Mouse (Mus musculus) liver, embryonic 15.5 days (tissue): ENCODE measurements around the gene Tssc4. TPM values are rescaled to one million over a fixed set of nuclear protein-coding genes. Genes with fewer than 3 reads are reported as not detected.
A peak's percentile ranks its signal among the peaks of the same experiment; 100 is the strongest.

Experiments used
- ATAC-seq: fragments of 200-750 bp; cut with Nextera tagmentation; 2 replicates; pipeline ENCODE4 v1.8.0; 2017; ENCODE audit warnings: moderate number of reproducible peaks, mild to moderate bottlenecking, moderate library complexity; ENCODE audit not compliant: insufficient read depth
- H3K27ac ChIP-seq: fragments of 300-500 bp; sonication (generic); replicated peaks from 2 replicates; pipeline ENCODE4 v1.5.1; 2015; ENCODE audit warnings: mild to moderate bottlenecking, inconsistent platforms
- H3K27me3 ChIP-seq: fragments of 300-500 bp; sonication (generic); 2 replicates; pipeline ENCODE4 v1.6.1; 2015; ENCODE audit warnings: mild to moderate bottlenecking, inconsistent platforms
- H3K36me3 ChIP-seq: fragments of 300-500 bp; sonication (generic); replicated peaks from 2 replicates; pipeline ENCODE4 v1.6.1; 2015; ENCODE audit warnings: moderate library complexity, mild to moderate bottlenecking, inconsistent platforms
- H3K4me1 ChIP-seq: fragments of 300-500 bp; sonication (generic); replicated peaks from 2 replicates; pipeline ENCODE4 v1.6.1; 2015; ENCODE audit warnings: inconsistent platforms
- H3K4me2 ChIP-seq: fragments of 300-500 bp; sonication (generic); 2 replicates; pipeline ENCODE4 v1.6.1; 2015; ENCODE audit warnings: moderate library complexity, mild to moderate bottlenecking, inconsistent platforms
- H3K4me3 ChIP-seq: fragments of 300-500 bp; sonication (generic); replicated peaks from 2 replicates; pipeline ENCODE4 v1.5.1; 2015; ENCODE audit warnings: mild to moderate bottlenecking, inconsistent platforms
- H3K9ac ChIP-seq: fragments of 300-500 bp; sonication (generic); 2 replicates; pipeline ENCODE4 v1.6.1; 2015; ENCODE audit warnings: moderate library complexity, mild to moderate bottlenecking, inconsistent platforms
- H3K9me3 ChIP-seq: fragments of 300-500 bp; sonication (generic); replicated peaks from 2 replicates; pipeline ENCODE4 v1.6.1; 2016; ENCODE audit warnings: inconsistent platforms
- WGBS: fragments of 180-500 bp; shearing (Covaris S2); methylation state at CpG from one replicate; pipeline ENCODE4 v1.1.7; 2015; ENCODE audit warnings: mixed read lengths; ENCODE audit not compliant: insufficient replicate concordance; 5-methylcytosine and 5-hydroxymethylcytosine counted together
- polyA plus RNA-seq: library from polyadenylated mRNA; unstranded; fragments of >200 nt; fragmentation: Nextera tagmentation; extraction: Ambion mirVana; gene quantifications from 2 replicates; pipeline ENCODE4 v1.2.1, GENCODE M21; 2015

Tssc4 gene
- polyA plus RNA-seq, 1 experiment from 2014 or later = 38.5 TPM

DNA sequence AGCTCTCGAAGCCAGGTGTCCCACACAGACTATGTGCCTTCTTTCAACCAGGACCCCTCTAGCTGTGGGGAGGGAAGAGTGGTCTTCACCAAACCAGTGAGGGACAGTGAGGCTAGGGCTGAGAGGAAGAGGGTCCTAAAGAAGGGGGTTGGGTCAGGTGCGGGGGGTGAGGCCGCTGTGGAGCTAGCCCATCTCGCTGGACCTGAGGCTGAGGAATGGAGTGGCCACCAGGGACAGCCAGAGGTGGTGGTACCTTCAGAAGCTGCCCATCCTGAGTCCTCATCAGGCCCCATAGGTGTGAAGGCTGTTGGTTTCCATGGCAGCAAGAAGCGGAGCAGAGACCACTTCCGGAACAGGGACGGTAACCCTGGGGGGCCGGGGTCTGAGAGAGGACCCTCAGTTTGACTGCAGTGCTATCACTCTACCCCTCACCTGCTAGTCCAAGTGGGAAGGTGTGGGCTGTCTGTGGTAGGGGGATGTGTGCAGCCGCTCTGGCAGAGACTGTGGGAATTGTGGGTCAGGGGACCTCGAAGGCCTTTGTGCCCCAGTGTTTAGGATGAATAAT is 1.5 kb downstream of the Tssc4 start:
- H3K4me3 ChIP-seq = peak overlapping the region; percentile 76
- H3K9ac ChIP-seq = peak overlapping the region; percentile 76

DNA sequence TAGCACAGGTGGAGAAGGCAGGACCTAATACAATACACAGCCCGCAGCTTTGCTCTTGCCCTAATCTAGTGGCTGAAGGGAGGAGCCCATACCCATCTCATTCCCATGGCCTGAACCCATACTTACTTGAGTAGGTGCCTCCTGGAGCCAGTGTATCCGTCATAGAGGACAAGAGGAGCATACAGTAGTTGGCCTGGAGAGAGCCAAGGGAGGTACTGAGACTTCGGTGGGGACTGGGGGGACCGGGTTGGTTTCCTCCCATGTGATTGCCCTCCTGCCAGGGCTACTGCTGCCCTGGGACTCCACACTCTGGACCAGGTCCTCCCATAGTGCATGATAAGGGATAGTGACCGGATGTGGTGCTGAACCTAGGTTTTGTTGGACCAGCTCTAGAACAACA is 3.6 kb downstream of the Tssc4 start:
- Histone ChIP-seq H3K4me1 (peaks cover 29% of the 10 kb centered on the region), H3K9ac (no peak overlapping the region), H3K4me3 (no peak overlapping the region), H3K36me3 (peaks cover 19% of the 10 kb centered on the region; the same call in 1 of the 2 replicates), H3K27me3 (no peaks in the 10 kb centered on the region), H3K27ac (no peak overlapping the region), H3K4me2 (no peak overlapping the region), H3K9me3 (no peaks in the 10 kb centered on the region)
- no peak for ATAC-seq
- WGBS = 72% methylated on average over 5 of the region's 5 CpGs

More for the DNA sequence above, 1.5 kb downstream of the Tssc4 start:
- WGBS = 88% methylated on average over 10 of the region's 10 CpGs
- peaks cover 39% of the 10 kb centered on the region for H3K36me3 ChIP-seq
- no peak for ATAC-seq
- no peaks in the 10 kb centered on the region for H3K27me3 ChIP-seq
- peaks cover 29% of the 10 kb centered on the region for H3K4me1 ChIP-seq
- H3K4me2 ChIP-seq = peak overlapping the region; percentile 89
- no peaks in the 10 kb centered on the region for H3K9me3 ChIP-seq
- no peak overlapping the region for H3K27ac ChIP-seq

DNA sequence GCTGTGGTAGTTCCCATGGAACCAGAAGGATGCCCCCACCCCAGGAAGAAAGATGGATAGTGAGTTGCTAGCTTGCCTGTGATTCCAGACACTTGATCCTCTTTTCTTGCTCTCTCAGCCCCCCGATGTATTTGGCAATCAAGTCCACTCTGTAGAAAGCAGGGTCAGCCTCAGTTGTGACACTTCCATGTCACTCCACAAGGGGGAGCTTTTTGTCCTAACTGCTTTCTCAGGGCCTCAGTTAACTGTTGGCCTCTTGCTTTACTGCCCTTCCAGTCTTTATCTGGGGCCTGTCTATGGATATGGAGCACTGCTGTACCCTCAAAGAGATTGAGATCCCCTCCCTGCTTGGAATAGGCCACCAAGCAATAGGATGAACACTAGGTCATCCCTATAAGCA is 4.0 kb downstream of the Tssc4 start:
- peaks cover 14% of the 10 kb centered on the region; the same call in 1 of the 2 replicates for H3K36me3 ChIP-seq
- no peak overlapping the region for H3K4me3 ChIP-seq
- no peaks in the 10 kb centered on the region for H3K27me3 ChIP-seq
- H3K9me3 ChIP-seq = no peaks in the 10 kb centered on the region
- no peak overlapping the region for H3K27ac ChIP-seq
- peaks cover 26% of the 10 kb centered on the region for H3K4me1 ChIP-seq
- H3K9ac ChIP-seq = no peak overlapping the region
- no peak for ATAC-seq
- no peak overlapping the region for H3K4me2 ChIP-seq
- 29% methylated on average over 1 of the region's 1 CpGs for WGBS

DNA sequence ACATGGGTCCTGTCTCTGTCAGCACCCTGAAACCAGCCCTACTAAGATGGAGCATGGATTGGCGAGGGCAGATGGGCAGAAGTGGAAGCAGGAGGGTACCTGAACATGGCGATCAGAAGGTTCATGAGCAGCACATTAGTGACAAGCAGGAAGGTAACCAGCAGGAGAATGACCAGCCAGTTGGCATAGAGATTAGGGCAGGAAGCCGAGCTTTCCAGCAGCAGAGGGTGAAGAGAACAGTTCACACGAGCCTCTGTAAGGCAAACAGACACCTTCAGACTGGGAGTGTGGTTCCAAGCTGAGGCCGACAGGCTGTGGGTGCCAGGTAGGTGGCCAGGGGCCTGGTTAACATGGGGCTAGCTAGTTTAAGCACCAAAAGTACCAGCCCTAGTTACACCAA is 6.3 kb downstream of the Tssc4 start:
- Histone ChIP-seq H3K36me3 (peaks cover 9% of the 10 kb centered on the region; the same call in 1 of the 2 replicates), H3K27ac (no peak overlapping the region), H3K4me2 (no peak overlapping the region), H3K4me3 (no peak overlapping the region), H3K9me3 (no peaks in the 10 kb centered on the region), H3K4me1 (peaks cover 9% of the 10 kb centered on the region), H3K9ac (no peak overlapping the region), H3K27me3 (no peaks in the 10 kb centered on the region)
- WGBS = 57% methylated on average over 5 of the region's 5 CpGs
- no peak for ATAC-seq

DNA sequence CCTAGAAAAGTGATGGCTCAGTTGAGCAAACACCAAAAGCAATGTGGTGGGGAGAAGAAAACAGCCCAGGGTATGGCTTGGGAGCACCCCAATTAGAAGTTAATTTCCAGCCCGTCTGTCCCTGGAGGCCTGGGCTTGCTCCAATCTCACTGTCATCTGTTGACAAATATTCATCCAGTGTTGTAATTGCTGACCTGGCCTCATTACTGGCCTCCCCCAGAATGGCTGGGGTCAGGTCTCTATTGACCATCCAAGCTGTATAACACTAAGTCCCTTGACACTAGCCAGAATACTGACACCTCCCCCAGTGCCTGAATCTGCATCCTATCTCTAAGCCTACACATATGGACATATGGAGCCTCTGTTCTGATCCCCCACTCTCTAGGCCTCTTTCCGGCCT is 8.3 kb downstream of the Tssc4 start:
- H3K36me3 ChIP-seq = no peaks in the 10 kb centered on the region
- no peaks in the 10 kb centered on the region for H3K9me3 ChIP-seq
- H3K4me1 ChIP-seq = no peaks in the 10 kb centered on the region; the same call in 1 of the 2 replicates
- no peak overlapping the region for H3K27ac ChIP-seq
- H3K4me3 ChIP-seq = no peak overlapping the region
- no peak for ATAC-seq
- no peak overlapping the region for H3K4me2 ChIP-seq
- no peaks in the 10 kb centered on the region for H3K27me3 ChIP-seq
- H3K9ac ChIP-seq = no peak overlapping the region
- WGBS = 62% methylated on average over 2 of the region's 2 CpGs

DNA sequence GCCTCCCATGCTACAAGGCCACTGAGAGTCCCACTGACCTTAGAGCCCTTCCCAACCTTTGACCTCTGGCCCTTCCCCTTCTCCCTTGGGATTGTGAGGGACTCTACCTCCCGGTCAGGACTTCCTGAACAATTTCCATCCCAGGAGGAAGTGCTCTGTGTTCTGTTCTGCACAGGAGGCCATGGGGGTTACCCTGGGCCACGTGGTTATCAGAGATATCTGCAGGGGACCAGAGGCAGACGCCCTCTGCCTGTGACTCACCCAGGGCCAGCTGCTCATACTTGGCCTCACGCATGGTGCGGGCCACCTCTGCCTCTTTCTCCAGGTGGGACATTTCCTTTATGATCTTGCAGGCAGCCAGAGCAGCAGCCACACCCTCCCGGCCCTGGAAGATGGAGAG is 13.0 kb downstream of the Tssc4 start:
- Histone ChIP-seq H3K4me3 (no peak overlapping the region), H3K9ac (no peak overlapping the region), H3K27me3 (no peaks in the 10 kb centered on the region), H3K36me3 (no peaks in the 10 kb centered on the region), H3K9me3 (no peaks in the 10 kb centered on the region), H3K4me1 (no peaks in the 10 kb centered on the region; the same call in 1 of the 2 replicates), H3K4me2 (no peak overlapping the region), H3K27ac (no peak overlapping the region)
- 24% methylated on average over 6 of the region's 6 CpGs for WGBS
- ATAC-seq = no peak

DNA sequence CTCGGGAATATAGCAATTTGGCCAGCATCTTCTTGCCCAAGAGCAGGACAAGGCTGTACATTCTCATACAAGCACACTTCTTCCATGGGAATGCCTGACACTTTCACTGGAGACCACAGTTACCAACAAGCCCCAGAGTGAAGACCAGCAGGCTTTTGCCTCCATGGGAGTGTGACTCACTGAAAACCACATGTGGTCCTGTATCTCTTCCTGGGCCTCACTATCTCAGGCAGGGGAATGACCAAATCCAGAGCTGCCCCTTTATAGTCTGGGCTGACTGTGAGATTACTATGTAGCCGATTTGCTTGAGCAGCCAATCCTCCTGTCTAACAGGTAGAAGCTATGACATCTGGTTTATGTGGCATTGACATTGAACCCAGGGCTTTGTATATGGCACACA is 14.7 kb downstream of the Tssc4 start:
- WGBS = 35% methylated on average over 2 of the region's 2 CpGs
- H3K4me2 ChIP-seq = no peak overlapping the region
- ATAC-seq = no peak

DNA sequence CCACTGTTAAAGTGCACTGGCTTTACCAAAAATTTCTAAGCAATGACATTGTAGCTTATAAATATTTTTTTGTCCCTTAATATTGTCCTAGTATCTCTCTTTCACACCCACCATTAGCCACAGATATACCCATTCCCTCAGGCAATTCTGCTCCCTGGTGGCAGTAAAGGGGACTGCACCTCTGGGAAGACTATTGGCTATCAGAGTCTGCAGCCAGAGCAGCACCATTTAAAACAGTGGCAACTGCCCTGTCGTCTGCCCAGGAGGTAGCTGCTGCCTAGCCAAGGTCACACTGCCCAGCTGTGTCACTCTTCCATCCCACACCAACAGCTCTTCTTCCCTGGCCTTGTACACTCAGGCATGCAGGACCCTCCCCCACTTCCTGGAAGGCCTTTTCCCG is 17.3 kb downstream of the Tssc4 start:
- Histone ChIP-seq H3K27me3 (peaks cover 4% of the 10 kb centered on the region; the same call in 1 of the 2 replicates), H3K4me1 (no peaks in the 10 kb centered on the region; the same call in 1 of the 2 replicates), H3K9me3 (no peaks in the 10 kb centered on the region), H3K36me3 (no peaks in the 10 kb centered on the region), H3K4me2 (no peak overlapping the region), H3K9ac (no peak overlapping the region), H3K4me3 (no peak overlapping the region), H3K27ac (no peak overlapping the region)
- no peak for ATAC-seq
- 40% methylated on average over 2 of the region's 2 CpGs for WGBS

More for the DNA sequence above, 14.7 kb downstream of the Tssc4 start:
- H3K27ac ChIP-seq = no peak overlapping the region
- no peak overlapping the region for H3K4me3 ChIP-seq
- H3K27me3 ChIP-seq = peaks cover under 1% of the 10 kb centered on the region; the same call in 1 of the 2 replicates
- H3K9ac ChIP-seq = no peak overlapping the region
- no peaks in the 10 kb centered on the region for H3K9me3 ChIP-seq
- H3K36me3 ChIP-seq = no peaks in the 10 kb centered on the region
- no peaks in the 10 kb centered on the region; the same call in 1 of the 2 replicates for H3K4me1 ChIP-seq

DNA sequence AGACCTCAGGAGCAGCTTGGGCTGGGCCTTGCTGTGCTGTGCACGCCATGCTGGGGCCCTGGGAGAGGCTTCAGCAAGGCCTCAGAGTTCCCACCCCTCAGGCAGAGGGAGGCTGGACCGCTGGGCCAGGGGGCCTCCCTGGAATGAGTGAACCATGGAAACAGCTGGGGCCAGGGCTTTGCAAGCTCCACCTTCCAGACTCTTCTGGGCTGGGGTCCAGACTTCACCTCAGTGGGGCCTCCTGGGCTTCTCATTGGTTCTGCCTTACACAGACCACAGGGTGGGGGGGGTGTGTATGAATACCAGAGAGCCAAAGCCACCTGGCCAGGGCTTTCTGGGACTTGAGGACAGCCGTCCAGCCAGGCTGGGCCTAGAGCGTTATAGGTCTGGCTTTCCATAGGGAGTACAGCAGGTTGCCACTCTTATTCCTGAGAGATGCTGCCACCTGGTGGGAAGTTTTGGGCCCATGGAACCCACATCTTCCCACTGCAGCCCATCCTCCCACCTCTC is 18.1 kb downstream of the Tssc4 start:
- ATAC-seq = 0 out of 2 replicates have a peak, but pooled peaks have one; percentile 10
- H3K4me1 ChIP-seq = no peaks in the 10 kb centered on the region
- no peaks in the 10 kb centered on the region for H3K9me3 ChIP-seq
- no peak overlapping the region for H3K9ac ChIP-seq
- no peak overlapping the region for H3K4me2 ChIP-seq
- no peaks in the 10 kb centered on the region for H3K36me3 ChIP-seq
- H3K4me3 ChIP-seq = no peak overlapping the region
- H3K27ac ChIP-seq = no peak overlapping the region
- H3K27me3 ChIP-seq = peaks cover 9% of the 10 kb centered on the region; the same call in 1 of the 2 replicates
- WGBS = 60% methylated on average over 4 of the region's 4 CpGs

DNA sequence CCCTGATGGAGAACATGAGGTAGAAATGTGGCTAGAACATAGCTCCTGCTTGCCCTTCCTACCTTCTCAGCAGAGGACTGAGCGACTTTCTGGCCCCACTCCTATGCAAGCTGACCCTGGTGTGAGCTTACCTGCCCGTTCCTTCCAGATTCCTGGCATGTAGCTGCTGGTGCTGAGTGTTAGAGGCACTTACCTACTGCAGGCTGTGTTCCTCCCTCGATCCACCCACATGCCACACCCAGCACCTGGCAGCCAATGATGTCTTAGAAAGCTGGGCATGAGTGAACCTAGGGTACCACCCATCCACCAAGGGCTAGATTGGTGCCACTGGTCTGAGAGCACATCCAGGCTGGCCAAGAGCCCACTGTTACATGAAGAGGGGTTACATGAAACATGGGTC is 24.8 kb downstream of the Tssc4 start:
- Histone ChIP-seq H3K27me3 (peaks cover 24% of the 10 kb centered on the region), H3K4me1 (no peaks in the 10 kb centered on the region), H3K27ac (no peak overlapping the region), H3K4me3 (no peak overlapping the region), H3K9ac (no peak overlapping the region), H3K4me2 (no peak overlapping the region), H3K36me3 (no peaks in the 10 kb centered on the region), H3K9me3 (no peaks in the 10 kb centered on the region)
- 32% methylated on average over 3 of the region's 3 CpGs for WGBS
- ATAC-seq = no peak

DNA sequence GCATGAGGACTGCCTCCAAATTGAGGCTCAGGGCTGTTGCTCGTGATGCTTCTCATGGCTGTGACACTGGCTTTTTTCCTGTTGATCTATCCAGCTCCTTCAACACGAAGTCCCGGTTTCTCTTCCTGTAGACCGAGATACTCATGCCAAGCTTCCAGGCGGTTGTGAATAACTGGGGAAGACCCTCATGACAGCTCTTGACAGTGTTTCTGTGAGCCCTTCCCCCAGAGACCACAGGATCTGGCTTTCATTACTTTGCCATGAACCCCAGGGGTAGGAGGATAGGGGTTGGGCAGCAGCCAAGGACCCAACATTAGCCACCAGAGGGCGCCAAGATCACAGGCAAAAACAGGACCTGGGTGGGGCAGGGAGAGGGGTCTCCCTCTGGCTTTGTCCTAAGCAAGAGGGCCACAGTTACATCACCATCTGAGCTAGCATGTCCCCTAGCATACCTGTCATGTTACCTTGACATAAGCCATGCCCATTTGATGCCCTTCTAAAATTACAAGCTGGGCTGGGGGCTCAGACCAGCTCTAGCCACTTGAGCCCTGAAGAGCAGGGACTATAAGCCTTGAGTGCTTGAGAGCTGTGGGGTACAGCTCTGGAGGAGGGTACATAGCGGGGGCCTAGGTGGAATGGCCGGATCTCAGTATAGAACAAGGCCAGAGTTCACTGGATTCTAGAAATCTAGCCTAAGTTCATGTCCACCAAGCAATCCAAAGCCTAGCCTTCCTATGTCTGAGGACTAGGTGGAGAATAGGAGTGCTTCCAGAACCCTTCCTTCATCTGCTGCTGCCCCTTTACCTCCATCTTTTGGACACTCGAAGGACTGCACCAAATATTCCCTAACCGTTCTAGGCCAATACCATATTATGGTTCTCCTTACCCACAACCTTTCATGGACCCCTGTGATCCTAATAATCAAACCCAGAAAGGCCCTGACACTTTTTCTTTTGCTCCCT is 25.8 kb downstream of the Tssc4 start, which contains the start of gene Trpm5:
Trpm5 (minus strand) TSS at position 51 of the 962 bp plus-strand sequence.
- no peak within 1 kb of the TSS for H3K27ac ChIP-seq
- H3K27me3 ChIP-seq = peaks cover 25% of the 10 kb centered on the region
- no peaks in the 10 kb centered on the region for H3K4me1 ChIP-seq
- no peak within 1 kb of the TSS for H3K9ac ChIP-seq
- H3K9me3 ChIP-seq = no peaks in the 10 kb centered on the region
- ATAC-seq = no peak
- 39% methylated on average over 10 of the region's 10 CpGs for WGBS
- no peak within 1 kb of the TSS for H3K4me2 ChIP-seq
- H3K4me3 ChIP-seq = no peak within 1 kb of the TSS
- H3K36me3 ChIP-seq = no peaks in the 10 kb centered on the region
